Mouse (Mus musculus): ENCODE data around the gene Cirbp.

Gene Cirbp

GRCm38 (mm10) chr10:80165392-80166128 is at the start of gene Cirbp:
Gene Cirbp, plus strand, starts transcription at chr10:80165985.
- DNase-seq = peak; percentile 61 to 69

GRCm38 (mm10) chr10:80116563-80116926 is 49.2 kb upstream of the Cirbp start:
- peak in 1 of 2 experiments; percentile 52 for DNase-seq

- peak in 1 of 2 experiments; percentile 57 for DNase-seq
Observed at GRCm38 (mm10) chr10:80116927-80117691, 48.7 kb upstream of the Cirbp start.

GRCm38 (mm10) chr10:80117736-80118135 is 48.0 kb upstream of the Cirbp start:
- DNase-seq = peak; percentile 63 to 73

GRCm38 (mm10) chr10:80118552-80118951 is 47.2 kb upstream of the Cirbp start:
- DNase-seq = peak; percentile 49 to 73

- DNase-seq = peak in 1 of 2 experiments; percentile 38
Observed at GRCm38 (mm10) chr10:80120146-80120545, 45.6 kb upstream of the Cirbp start.

- no peak for DNase-seq
Observed at GRCm38 (mm10) chr10:80121639-80122038, 44.1 kb upstream of the Cirbp start.

GRCm38 (mm10) chr10:80123932-80124562 is 41.7 kb upstream of the Cirbp start:
- no peak for DNase-seq

GRCm38 (mm10) chr10:80127920-80128319 is 37.9 kb upstream of the Cirbp start:
- no peak for DNase-seq

GRCm38 (mm10) chr10:80129846-80130245 is 35.9 kb upstream of the Cirbp start:
- peak; percentile 85 to 89 for DNase-seq

GRCm38 (mm10) chr10:80130403-80131031 is 35.3 kb upstream of the Cirbp start:
- peak in 1 of 2 experiments; percentile 22 for DNase-seq

GRCm38 (mm10) chr10:80131316-80131951 is 34.4 kb upstream of the Cirbp start:
- DNase-seq = peak in 1 of 2 experiments; percentile 50

GRCm38 (mm10) chr10:80131952-80132350 is 33.8 kb upstream of the Cirbp start:
- peak; percentile 45 to 50 for DNase-seq

- DNase-seq = peak; percentile 46 to 66
Observed at GRCm38 (mm10) chr10:80133226-80133849, 32.4 kb upstream of the Cirbp start.

GRCm38 (mm10) chr10:80134421-80134820 is 31.4 kb upstream of the Cirbp start:
- DNase-seq = peak in 1 of 2 experiments; percentile 49

GRCm38 (mm10) chr10:80135161-80135560 is 30.6 kb upstream of the Cirbp start:
- DNase-seq = peak in 1 of 2 experiments; percentile 29

GRCm38 (mm10) chr10:80135641-80136040 is 30.1 kb upstream of the Cirbp start:
- no peak for DNase-seq

GRCm38 (mm10) chr10:80136179-80136951 is 29.4 kb upstream of the Cirbp start:
- peak in 1 of 2 experiments; percentile 46 for DNase-seq

- DNase-seq = peak; percentile 53 to 72
Observed at GRCm38 (mm10) chr10:80136952-80137625, 28.7 kb upstream of the Cirbp start.

Data from cerebellum, postnatal 25 days (tissue).